Mouse (Mus musculus): ENCODE data around the gene Ptges2. TPM values are rescaled to one million over a fixed set of nuclear protein-coding genes. Genes with fewer than 3 reads are reported as not detected.

Ptges2 gene
- 13.2 and 14.2 TPM in 2 replicates for total RNA-seq (2023)

GRCm38 (mm10) chr2:32395484-32395945, at the start of gene Ptges2:
Gene Ptges2 (plus strand): TSS chr2:32395896.

GRCm38 (mm10) chr2:32352151-32353006, 43.3 kb upstream of the Ptges2 start, which contains the start of gene Ciz1:
Gene Ciz1 (plus strand): TSS chr2:32352327.

GRCm38 (mm10) chr2:32353007-32353542, 42.6 kb upstream of the Ptges2 start, which contains the start of gene Dnm1:
Gene Dnm1 (minus strand): TSS chr2:32353338.

GRCm38 (mm10) chr2:32381775-32382223, 13.9 kb upstream of the Ptges2 start, which contains the start of gene 1110008P14Rik:
Gene 1110008P14Rik (minus strand): TSS chr2:32381938.

GRCm38 (mm10) chr2:32387706-32388490, 7.8 kb upstream of the Ptges2 start, which contains the start of gene Lcn2:
Gene Lcn2 (minus strand): TSS chr2:32388252.

GRCm38 (mm10) chr2:32449761-32450754, 54.4 kb downstream of the Ptges2 start, which contains the start of gene Naif1:
Gene Naif1 (plus strand): TSS chr2:32450457.

GRCm38 (mm10) chr2:32450881-32451844, 55.5 kb downstream of the Ptges2 start, which contains the start of gene Slc25a25:
Gene Slc25a25 (minus strand): TSS chr2:32451445.

Other genes with a start within 250 kb of the Ptges2 start
- 29.1 and 36.1 TPM in 2 replicates for gene Prrc2b, start 244.8 kb upstream of the Ptges2 start, total RNA-seq (2023)
- gene Pomt1, start 159.3 kb upstream of the Ptges2 start, total RNA-seq (2023): 9.8 and 12.6 TPM in 2 replicates
- gene Uck1, start 135.7 kb upstream of the Ptges2 start, total RNA-seq (2023): 48.5 and 53.5 TPM in 2 replicates
- gene Golga2, start 108.5 kb upstream of the Ptges2 start, total RNA-seq (2023): 60.7 and 79.4 TPM in 2 replicates
- gene Swi5, start 107.8 kb upstream of the Ptges2 start, total RNA-seq (2023): 69.7 and 71.0 TPM in 2 replicates
- 53.8 and 65.5 TPM in 2 replicates for gene Ciz1, start 43.6 kb upstream of the Ptges2 start, total RNA-seq (2023)
- gene Dnm1, start 42.6 kb upstream of the Ptges2 start, total RNA-seq (2023): not detected in 2 replicates
- 39.5 and 56.7 TPM in 2 replicates for gene 1110008P14Rik, start 14.0 kb upstream of the Ptges2 start, total RNA-seq (2023)
- gene Lcn2, start 7.6 kb upstream of the Ptges2 start, total RNA-seq (2023): 6,793 and 10,274 TPM in 2 replicates
- gene Naif1, start 54.6 kb downstream of the Ptges2 start, total RNA-seq (2023): 3.6 and 4.1 TPM in 2 replicates
- 13.2 and 19.6 TPM in 2 replicates for gene Slc25a25, start 55.5 kb downstream of the Ptges2 start, total RNA-seq (2023)
- 16.6 and 20.7 TPM in 2 replicates for gene Fam102a, start 139.4 kb downstream of the Ptges2 start, total RNA-seq (2023)
- gene Dpm2, start 175.0 kb downstream of the Ptges2 start, total RNA-seq (2023): 45.4 and 46.0 TPM in 2 replicates
- gene Pip5kl1, start 178.9 kb downstream of the Ptges2 start, total RNA-seq (2023): 0.51 TPM in 1 of 2 replicates, not detected in the other
- not detected in 2 replicates for gene 9430097D07Rik, start 179.8 kb downstream of the Ptges2 start, total RNA-seq (2023)
- gene St6galnac4, start 191.2 kb downstream of the Ptges2 start, total RNA-seq (2023): 17.9 and 21.5 TPM in 2 replicates
- 9.5 and 12.8 TPM in 2 replicates for gene St6galnac6, start 203.8 kb downstream of the Ptges2 start, total RNA-seq (2023)
- 0.60 TPM in 1 of 2 replicates, not detected in the other for gene Ak1, start 225.9 kb downstream of the Ptges2 start, total RNA-seq (2023)

Measured in neutrophil, adult 65 days (primary cell).